Mouse (Mus musculus) right cerebral cortex, postnatal 10 days (tissue): ENCODE data around the gene Cdsn.
"Not testable (repeated sequence)": the region's sequence is repeated elsewhere in the genome, so short reads cannot be mapped to it uniquely, and the experiment has no call there.

Experiments
- DNase-seq, 2 experiments: peaks; one replicate each; pipeline ENCODE4 v3.0.0; 2021; ENCODE audit warnings: low spot score in 2 of 2

Gene Cdsn

GRCm38 (mm10) chr17:35551881-35552414, at the start of gene Cdsn:
Gene Cdsn (plus strand): TSS chr17:35552128.
- DNase-seq = no peak

GRCm38 (mm10) chr17:35502226-35502625, 49.7 kb upstream of the Cdsn start:
- DNase-seq = no peak

- DNase-seq = no peak
Measured at GRCm38 (mm10) chr17:35502762-35503161, 49.2 kb upstream of the Cdsn start.

GRCm38 (mm10) chr17:35503849-35504248, 48.1 kb upstream of the Cdsn start:
- DNase-seq = no peak

- no peak for DNase-seq
Measured at GRCm38 (mm10) chr17:35504628-35505481, 47.1 kb upstream of the Cdsn start.

- no peak for DNase-seq
Measured at GRCm38 (mm10) chr17:35505776-35506175, 46.2 kb upstream of the Cdsn start, which contains the start of gene Pou5f1. Gene Pou5f1 (plus strand): TSS chr17:35506018.

- no peak for DNase-seq
Measured at GRCm38 (mm10) chr17:35506881-35507280, 45.0 kb upstream of the Cdsn start.

- DNase-seq = no peak
Measured at GRCm38 (mm10) chr17:35507556-35508260, 44.2 kb upstream of the Cdsn start.

- not testable (repeated sequence) for DNase-seq
Measured at GRCm38 (mm10) chr17:35508279-35508678, 43.6 kb upstream of the Cdsn start.

- DNase-seq = no peak
Measured at GRCm38 (mm10) chr17:35509284-35509683, 42.6 kb upstream of the Cdsn start.

- peak in 1 of 2 experiments; percentile 33 for DNase-seq
Measured at GRCm38 (mm10) chr17:35512916-35513626, 38.9 kb upstream of the Cdsn start.

- DNase-seq = peak in 1 of 2 experiments; percentile 69
Measured at GRCm38 (mm10) chr17:35513886-35514285, 38.0 kb upstream of the Cdsn start.

GRCm38 (mm10) chr17:35514756-35515155, 37.2 kb upstream of the Cdsn start:
- no peak for DNase-seq

GRCm38 (mm10) chr17:35515911-35516640, 35.9 kb upstream of the Cdsn start:
- DNase-seq = no peak

GRCm38 (mm10) chr17:35516652-35517500, 35.1 kb upstream of the Cdsn start, which contains the start of the genes Tcf19 and Cchcr1:
Gene Tcf19 (minus strand): TSS chr17:35516824.
Gene Cchcr1 (plus strand): TSS chr17:35517100.
- DNase-seq = peak; percentile 98

GRCm38 (mm10) chr17:35517526-35517925, 34.4 kb upstream of the Cdsn start:
- no peak for DNase-seq

GRCm38 (mm10) chr17:35524354-35524753, 27.6 kb upstream of the Cdsn start:
- DNase-seq = peak in 1 of 2 experiments; percentile 55

- no peak for DNase-seq
Measured at GRCm38 (mm10) chr17:35526644-35527043, 25.3 kb upstream of the Cdsn start.

- no peak for DNase-seq
Measured at GRCm38 (mm10) chr17:35532360-35532759, 19.6 kb upstream of the Cdsn start.

- no peak for DNase-seq
Measured at GRCm38 (mm10) chr17:35532901-35533300, 19.0 kb upstream of the Cdsn start, which contains the start of gene Psors1c2. Gene Psors1c2 (plus strand): TSS chr17:35533201.
